Comparison of ENCODE assay signal across 8 mouse cellular contexts in the genomic region with DNA sequence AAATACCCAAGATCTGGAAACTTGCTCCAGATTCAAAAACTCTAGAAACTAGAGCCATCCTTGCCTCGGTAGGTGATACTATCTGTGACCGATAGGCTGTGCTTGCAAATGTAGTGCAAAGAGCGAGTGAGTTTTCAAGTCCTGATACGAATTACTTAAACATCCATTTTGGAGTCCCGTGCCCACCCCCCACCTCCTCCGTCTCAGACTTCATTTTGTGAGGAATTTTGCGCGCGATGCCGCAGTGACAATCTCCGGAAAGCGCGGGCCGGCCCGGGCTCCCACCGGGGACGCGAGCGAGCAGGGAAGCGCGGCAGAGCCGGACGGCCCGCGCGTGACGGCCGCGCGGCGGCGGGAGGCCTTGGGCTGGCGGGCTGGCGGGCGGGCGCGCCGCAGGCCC. TPM values are rescaled to one million over a fixed set of nuclear protein-coding genes. Genes with fewer than 3 reads are reported as not detected.
DNase-seq lines count a peak whose midpoint lies in the region; ATAC-seq and TF ChIP-seq lines count a peak whose summit lies in the region.

No protein-coding gene starts in this region.

- peak overlapping the region; percentile 100 for H3K9ac ChIP-seq in heart, adult 2 months (ENCODE audit: low read depth, low read length)
- H3K9ac ChIP-seq in ES-E14 (ENCODE audit: insufficient read depth, low read depth, low read length, poor library complexity, severe bottlenecking) = peak overlapping the region; percentile 91
- peak overlapping the region; percentile 100 for H3K9ac ChIP-seq in embryonic facial prominence, embryonic 12.5 days
- peak overlapping the region; percentile 98 for H3K9ac ChIP-seq in hindbrain, embryonic 14.5 days
- H3K9ac ChIP-seq in liver, postnatal 0 days (replicated peaks) = peak overlapping the region; percentile 100

- in situ Hi-C loops in ES-E14 (cut with MboI; ENCODE audit: low sequenced_read_pairs in 2 of 2, unreplicated experiment in 2 of 2) = no loop called here

- H3K9me3 ChIP-seq in ES-E14 (ENCODE audit: control insufficient read depth, insufficient read depth, low read depth, low read length) = no peaks in the 10 kb centered on the region
- H3K9me3 ChIP-seq in embryonic facial prominence, embryonic 12.5 days = no peaks in the 10 kb centered on the region
- no peaks in the 10 kb centered on the region for H3K9me3 ChIP-seq in hindbrain, embryonic 14.5 days (ENCODE audit: control insufficient read depth, low read length)
- H3K9me3 ChIP-seq in liver, postnatal 0 days (ENCODE audit: low read length) = no peaks in the 10 kb centered on the region

- peak overlapping the region; percentile 72 for H3K4me2 ChIP-seq in embryonic facial prominence, embryonic 12.5 days (replicated peaks)
- H3K4me2 ChIP-seq in hindbrain, embryonic 14.5 days (replicated peaks) = peak overlapping the region; percentile 59
- peak overlapping the region; percentile 70 for H3K4me2 ChIP-seq in liver, postnatal 0 days (ENCODE audit: low read depth, low read length)

- H3K36me3 ChIP-seq in heart, adult 2 months (ENCODE audit: control insufficient read depth, insufficient read depth, low read length) = peaks cover 29% of the 10 kb centered on the region
- no peaks in the 10 kb centered on the region for H3K36me3 ChIP-seq in ES-E14 (ENCODE audit: control insufficient read depth, insufficient read depth, low read length, poor library complexity, severe bottlenecking)
- H3K36me3 ChIP-seq in embryonic facial prominence, embryonic 12.5 days = no peaks in the 10 kb centered on the region
- peaks cover 9% of the 10 kb centered on the region; the same call in 1 of the 2 replicates for H3K36me3 ChIP-seq in hindbrain, embryonic 14.5 days (replicated peaks; ENCODE audit: control insufficient read depth, insufficient read depth)
- H3K36me3 ChIP-seq in liver, postnatal 0 days (replicated peaks; ENCODE audit: insufficient read depth, low read length) = peaks cover 10% of the 10 kb centered on the region; the same call in 1 of the 2 replicates

- no peak for DNase-seq in heart, adult 2 months
- no peak for DNase-seq in heart, postnatal 14 days
- DNase-seq in ES-E14 (ENCODE audit: low read depth, low spot score) = no peak
- DNase-seq in hindbrain, embryonic 14.5 days (ENCODE audit: low spot score) = peak; percentile 68
- no peak for DNase-seq in liver, postnatal 0 days
- DNase-seq in retina, postnatal 1 day = peak; percentile 78
- DNase-seq in layer of hippocampus, postnatal 14 days (ENCODE audit: low spot score in 2 of 2) = no peak

- H3K27me3 ChIP-seq in heart, adult 2 months (ENCODE audit: control insufficient read depth, insufficient read depth, low read length) = no peaks in the 10 kb centered on the region
- no peaks in the 10 kb centered on the region for H3K27me3 ChIP-seq in embryonic facial prominence, embryonic 12.5 days
- no peaks in the 10 kb centered on the region for H3K27me3 ChIP-seq in hindbrain, embryonic 14.5 days (ENCODE audit: control insufficient read depth, insufficient read depth, low read length)
- no peaks in the 10 kb centered on the region for H3K27me3 ChIP-seq in liver, postnatal 0 days (ENCODE audit: insufficient read depth, low read length)

- peak overlapping the region; percentile 100 for H3K27ac ChIP-seq in heart, adult 2 months
- peak overlapping the region; percentile 100 for H3K27ac ChIP-seq in ES-E14 (ENCODE audit: insufficient read depth, low read depth, low read length, poor library complexity, severe bottlenecking)
- peak overlapping the region; percentile 100 for H3K27ac ChIP-seq in embryonic facial prominence, embryonic 12.5 days
- H3K27ac ChIP-seq in hindbrain, embryonic 14.5 days = peak overlapping the region; percentile 100
- H3K27ac ChIP-seq in liver, postnatal 0 days (ENCODE audit: low read depth) = peak overlapping the region; percentile 100

- TF ChIP-seq EP300 in heart, adult 2 months (IDR thresholded peaks at IDR 0.05; ENCODE audit: insufficient read depth, low read depth, low read length) = no peak
- TF ChIP-seq EP300 in liver, postnatal 0 days (IDR thresholded peaks at IDR 0.05; ENCODE audit: low read depth) = no peak

- H3K4me1 ChIP-seq in heart, adult 2 months (ENCODE audit: control insufficient read depth, insufficient read depth, low read length) = peaks cover 8% of the 10 kb centered on the region
- peaks cover 2 to 10% of the 10 kb centered on the region in 2 experiments; a peak in 3 of 4 replicates for H3K4me1 ChIP-seq in ES-E14 (ENCODE audit: control insufficient read depth in 2 of 2, insufficient read depth in 2 of 2, low read length in 2 of 2, poor library complexity in 1 of 2)
- peaks cover 13% of the 10 kb centered on the region for H3K4me1 ChIP-seq in embryonic facial prominence, embryonic 12.5 days
- peaks cover 30% of the 10 kb centered on the region for H3K4me1 ChIP-seq in hindbrain, embryonic 14.5 days (replicated peaks; ENCODE audit: control insufficient read depth, insufficient read depth, low read length)
- H3K4me1 ChIP-seq in liver, postnatal 0 days (ENCODE audit: insufficient read depth) = peaks cover 26% of the 10 kb centered on the region

- 0 out of 2 replicates have a peak, but pooled peaks have one; percentile 4 for ATAC-seq in embryonic facial prominence, embryonic 12.5 days (ENCODE audit: insufficient number of reproducible peaks, insufficient read depth, low FRiP score, low TSS enrichment)
- peak; percentile 15 for ATAC-seq in hindbrain, embryonic 14.5 days (ENCODE audit: low FRiP score)
- peak; percentile 9; the same call in 1 of the 2 replicates for ATAC-seq in liver, postnatal 0 days

- peak; percentile 69 for TF ChIP-seq CTCF in heart, adult 2 months (IDR thresholded peaks at IDR 0.05)
- peak; percentile 57 for TF ChIP-seq CTCF in liver, postnatal 0 days (IDR thresholded peaks at IDR 0.05; ENCODE audit: low read depth)

- intact Hi-C loops in heart, adult 2 months (cut with DNase I) = loop anchor here (2.0 to 10.0 kb wide), 3 partner anchors 36 to 296 kb away; a partner anchor contains a TSS
- intact Hi-C loops in heart, postnatal 14 days (cut with DNase I) = loop anchor here (2.0 to 5.0 kb wide), 4 partner anchors 82 to 294 kb away; a partner anchor contains a TSS

- H3K4me3 ChIP-seq in heart, adult 2 months = peak overlapping the region; percentile 58
- H3K4me3 ChIP-seq in ES-E14 (ENCODE audit: insufficient read depth in 1 of 2, low read depth in 1 of 2, low read length in 2 of 2, poor library complexity in 1 of 2, severe bottlenecking in 1 of 2) = peak overlapping the region; percentile 77 to 99
- H3K4me3 ChIP-seq in embryonic facial prominence, embryonic 12.5 days = peak overlapping the region; percentile 93
- H3K4me3 ChIP-seq in hindbrain, embryonic 14.5 days (replicated peaks; ENCODE audit: low read length) = peak overlapping the region; percentile 74
- peak overlapping the region; percentile 98 for H3K4me3 ChIP-seq in liver, postnatal 0 days (ENCODE audit: low read depth, low read length)

- WGBS in heart, adult 2 months = under 1% methylated on average over 34 of the region's 38 CpGs
- WGBS in embryonic facial prominence, embryonic 12.5 days = under 1% methylated on average over 38 of the region's 38 CpGs
- under 1% methylated on average over 25 of the region's 38 CpGs for WGBS in hindbrain, embryonic 14.5 days
- WGBS in liver, postnatal 0 days (ENCODE audit: insufficient replicate concordance) = under 1% methylated on average over 38 of the region's 38 CpGs

- TF ChIP-seq POLR2A in heart, adult 2 months (IDR thresholded peaks at IDR 0.05; ENCODE audit: insufficient read depth, low read depth, low read length) = no peak

- H3K79me2 ChIP-seq in heart, adult 2 months (replicated peaks; ENCODE audit: control insufficient read depth, insufficient read depth, low read length) = peaks cover 3% of the 10 kb centered on the region; the same call in 1 of the 2 replicates

TF ChIP-seq in ES-E14, 5 proteins besides CTCF, POLR2A, EP300 and RAD21:
- TF ChIP-seq ZNF384 (IDR thresholded peaks at IDR 0.05; ENCODE audit: low read depth, low read length) (no peak), ZC3H11A (IDR thresholded peaks at IDR 0.05; ENCODE audit: borderline replicate concordance, low read depth, low read length) (no peak), CHD2 (IDR thresholded peaks at IDR 0.05; ENCODE audit: low read depth, low read length) (no peak), MAFK (IDR thresholded peaks at IDR 0.05; ENCODE audit: insufficient read depth, low read depth, low read length) (no peak), HCFC1 (IDR thresholded peaks at IDR 0.05; ENCODE audit: borderline replicate concordance, insufficient read depth, low read length) (no peak)

RNA-seq across cellular contexts. Expression of a gene that starts 1.8 kb away (rescaled TPM):
- total RNA-seq in heart, adult 2 months (2021) = 10 to 100 TPM; 29.6 to 33.6 TPM
- 11.1 and 21.8 TPM in 2 replicates for polyA plus RNA-seq in heart, adult 2 months (2012; rRNA removed)
- total RNA-seq in heart, postnatal 14 days (2021) = 10 to 100 TPM; 43.8 TPM
- 52.8 and 60.6 TPM in 2 replicates for total RNA-seq in ES-E14 (2012; rRNA removed)
- polyA plus RNA-seq in embryonic facial prominence, embryonic 12.5 days (2016; fragmentation: Nextera tagmentation; extraction: Ambion mirVana) = 74.6 and 77.8 TPM in 2 replicates
- 47.2 and 47.4 TPM in 2 replicates for polyA plus RNA-seq in hindbrain, embryonic 14.5 days (2014; fragmentation: Nextera tagmentation; extraction: Ambion mirVana)
- polyA plus RNA-seq in liver, postnatal 0 days (2015; fragmentation: Nextera tagmentation; extraction: Ambion mirVana) = 20.5 and 21.8 TPM in 2 replicates
- 10 to 100 TPM; 51.1 to 58.2 TPM for total RNA-seq in layer of hippocampus, postnatal 14 days (2021)

RNA-seq across cellular contexts. Expression of a gene that starts 8.0 kb away (rescaled TPM):
- not detected for total RNA-seq in heart, adult 2 months (2021)
- not detected in 2 replicates for polyA plus RNA-seq in heart, adult 2 months (2012; rRNA removed)
- not detected for total RNA-seq in heart, postnatal 14 days (2021)
- not detected in 2 replicates for total RNA-seq in ES-E14 (2012; rRNA removed)
- polyA plus RNA-seq in embryonic facial prominence, embryonic 12.5 days (2016; fragmentation: Nextera tagmentation; extraction: Ambion mirVana) = not detected in 2 replicates
- polyA plus RNA-seq in hindbrain, embryonic 14.5 days (2014; fragmentation: Nextera tagmentation; extraction: Ambion mirVana) = not detected in 2 replicates
- not detected in 2 replicates for polyA plus RNA-seq in liver, postnatal 0 days (2015; fragmentation: Nextera tagmentation; extraction: Ambion mirVana)
- not detected for total RNA-seq in layer of hippocampus, postnatal 14 days (2021)

Comparison
In these comparisons a context has a peak if more than half of its experiments do, and no peak if none do; other contexts are left out.
1. DNase-seq: peak in hindbrain, embryonic 14.5 days (single experiment) and retina, postnatal 1 day (single experiment); none in heart, adult 2 months (0 of 2), heart, postnatal 14 days (0 of 2), ES-E14 (single experiment), liver, postnatal 0 days (single experiment) and layer of hippocampus, postnatal 14 days (0 of 2).
2. Peak in every context shown above with its lines, with median percentiles within 50 percentile points of each other: H3K27ac ChIP-seq, H3K4me3 ChIP-seq, H3K9ac ChIP-seq, ATAC-seq and H3K4me2 ChIP-seq.